Mouse (Mus musculus) heart, embryonic 12.5 days (tissue): ENCODE results near the gene Gfra4. TPM values are rescaled to one million over a fixed set of nuclear protein-coding genes. Genes with fewer than 3 reads are reported as not detected.
"Not testable (repeated sequence)": the region's sequence is repeated elsewhere in the genome, so short reads cannot be mapped to it uniquely, and the experiment has no call there.

Source experiments
- ATAC-seq: fragments of 200-750 bp; cut with Nextera tagmentation; 2 replicates; pipeline ENCODE4 v1.8.0; 2017; ENCODE audit warnings: moderate TSS enrichment, moderate library complexity; ENCODE audit not compliant: insufficient number of reproducible peaks, low FRiP score
- H3K27ac ChIP-seq: fragments of 300-500 bp; sonication (generic); 2 replicates; pipeline ENCODE4 v1.5.1; 2016; ENCODE audit warnings: mild to moderate bottlenecking, moderate library complexity; ENCODE audit not compliant: poor library complexity, severe bottlenecking
- H3K27me3 ChIP-seq: fragments of 300-500 bp; sonication (generic); replicated peaks from 2 replicates; pipeline ENCODE4 v1.6.1; 2016; ENCODE audit warnings: mild to moderate bottlenecking, moderate library complexity
- H3K36me3 ChIP-seq: fragments of 300-500 bp; sonication (generic); 2 replicates; pipeline ENCODE4 v1.6.1; 2016; ENCODE audit warnings: mild to moderate bottlenecking, moderate library complexity
- H3K4me1 ChIP-seq: fragments of 300-500 bp; sonication (generic); replicated peaks from 2 replicates; pipeline ENCODE4 v1.6.1; 2016; ENCODE audit warnings: mild to moderate bottlenecking
- H3K4me2 ChIP-seq: fragments of 300-500 bp; sonication (generic); 2 replicates; pipeline ENCODE4 v1.6.1; 2016; ENCODE audit warnings: mild to moderate bottlenecking, moderate library complexity
- H3K4me3 ChIP-seq: fragments of 300-500 bp; sonication (generic); 2 replicates; pipeline ENCODE4 v1.5.1; 2016; ENCODE audit warnings: mild to moderate bottlenecking
- H3K9ac ChIP-seq: fragments of 300-500 bp; sonication (generic); 2 replicates; pipeline ENCODE4 v1.6.1; 2016; ENCODE audit warnings: mild to moderate bottlenecking, moderate library complexity
- H3K9me3 ChIP-seq: fragments of 300-500 bp; sonication (generic); replicated peaks from 2 replicates; pipeline ENCODE4 v1.6.1; 2016; ENCODE audit warnings: mild to moderate bottlenecking, moderate library complexity
- WGBS: fragments of 180-500 bp; shearing (Covaris S2); methylation state at CpG from one replicate; pipeline ENCODE4 v1.1.7; 2016; 5-methylcytosine and 5-hydroxymethylcytosine counted together
- microRNA-seq: library from miRNA; unstranded; fragments of <30 nt; microRNA quantifications from one replicate; pipeline ENCODE4, GENCODE M21; 2017
- polyA plus RNA-seq: library from polyadenylated mRNA; unstranded; fragments of >200 nt; fragmentation: Nextera tagmentation; extraction: Ambion mirVana; gene quantifications from 2 replicates; pipeline ENCODE4 v1.2.1, GENCODE M21; 2016

Gene Gfra4
- polyA plus RNA-seq, 1 experiment from 2014 or later = 3.8 TPM

DNA sequence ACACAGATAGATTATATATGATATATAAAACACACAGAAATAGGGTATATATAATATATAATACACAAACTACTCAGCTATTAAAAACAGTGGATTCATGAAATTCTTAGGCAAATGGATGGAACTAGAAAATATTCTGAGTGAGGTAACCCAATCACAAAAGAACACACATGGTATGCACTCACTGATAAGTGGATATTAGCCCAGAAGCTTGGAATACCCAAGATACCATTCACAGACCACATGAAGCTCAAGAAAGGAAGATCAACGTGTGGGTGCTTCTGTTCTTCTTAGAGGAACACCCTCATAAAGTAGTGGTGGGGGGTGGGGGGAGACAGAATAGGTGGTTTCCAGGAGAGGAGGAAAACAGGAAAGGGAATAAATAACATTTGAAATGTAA lies 11.5 kb downstream of the Gfra4 start:
- not testable (repeated sequence) for H3K4me2 ChIP-seq, H3K4me3 ChIP-seq, H3K27me3 ChIP-seq, H3K27ac ChIP-seq, H3K9ac ChIP-seq, H3K36me3 ChIP-seq, H3K9me3 ChIP-seq, ATAC-seq
- 37% methylated on average over 1 of the region's 1 CpGs for WGBS
- H3K4me1 ChIP-seq = peaks cover 16% of the 10 kb centered on the region

DNA sequence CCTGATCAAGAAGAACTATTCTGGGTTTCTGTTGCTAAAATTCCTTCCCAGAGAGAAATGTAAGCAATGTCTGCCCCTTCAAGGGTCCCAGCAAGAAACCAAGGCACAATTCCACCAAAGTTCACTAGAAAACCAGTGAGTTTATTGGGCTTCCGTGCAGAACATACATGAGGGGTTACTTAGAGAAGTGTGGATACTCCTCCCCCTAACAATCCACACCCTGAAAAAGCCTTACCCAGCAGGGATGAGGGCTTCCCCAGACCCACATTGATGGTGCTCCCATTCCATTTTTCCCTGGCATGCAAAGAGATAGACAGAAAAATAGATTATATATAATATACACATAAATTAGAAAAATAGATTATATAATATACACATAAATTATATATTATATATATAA lies 11.9 kb downstream of the Gfra4 start:
- no peak overlapping the region for H3K4me3 ChIP-seq
- no peak overlapping the region for H3K4me2 ChIP-seq
- H3K27me3 ChIP-seq = peaks cover 1% of the 10 kb centered on the region; the same call in 1 of the 2 replicates
- no peak for ATAC-seq
- H3K4me1 ChIP-seq = peaks cover 16% of the 10 kb centered on the region
- 0 out of 2 replicates have a peak, but pooled peaks cover 3% of the 10 kb centered on the region for H3K9me3 ChIP-seq
- WGBS = 77% methylated on average over 1 of the region's 1 CpGs
- no peak overlapping the region for H3K9ac ChIP-seq
- H3K36me3 ChIP-seq = peaks cover 11% of the 10 kb centered on the region
- no peak overlapping the region for H3K27ac ChIP-seq

DNA sequence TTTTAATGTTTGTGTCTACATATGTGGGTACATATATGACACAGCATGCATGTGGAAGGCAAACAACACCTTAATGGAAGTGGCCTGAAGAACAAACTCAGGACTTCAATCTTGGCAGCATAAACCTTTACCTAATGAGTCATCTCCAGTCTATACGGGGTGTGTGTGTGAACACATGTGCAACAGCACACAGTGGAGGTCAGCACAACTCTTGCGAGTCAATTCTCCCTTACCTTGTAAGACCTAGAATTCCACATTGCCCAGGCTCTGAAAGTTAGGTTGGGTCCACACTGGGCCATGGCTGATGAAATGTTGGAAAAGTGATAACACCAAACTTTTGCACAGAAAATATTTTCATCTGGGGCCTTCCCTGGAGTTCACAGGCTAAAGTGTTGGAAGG lies 12.3 kb downstream of the Gfra4 start:
- WGBS = 85% methylated on average over 2 of the region's 2 CpGs
- H3K4me1 ChIP-seq = peaks cover 16% of the 10 kb centered on the region

DNA sequence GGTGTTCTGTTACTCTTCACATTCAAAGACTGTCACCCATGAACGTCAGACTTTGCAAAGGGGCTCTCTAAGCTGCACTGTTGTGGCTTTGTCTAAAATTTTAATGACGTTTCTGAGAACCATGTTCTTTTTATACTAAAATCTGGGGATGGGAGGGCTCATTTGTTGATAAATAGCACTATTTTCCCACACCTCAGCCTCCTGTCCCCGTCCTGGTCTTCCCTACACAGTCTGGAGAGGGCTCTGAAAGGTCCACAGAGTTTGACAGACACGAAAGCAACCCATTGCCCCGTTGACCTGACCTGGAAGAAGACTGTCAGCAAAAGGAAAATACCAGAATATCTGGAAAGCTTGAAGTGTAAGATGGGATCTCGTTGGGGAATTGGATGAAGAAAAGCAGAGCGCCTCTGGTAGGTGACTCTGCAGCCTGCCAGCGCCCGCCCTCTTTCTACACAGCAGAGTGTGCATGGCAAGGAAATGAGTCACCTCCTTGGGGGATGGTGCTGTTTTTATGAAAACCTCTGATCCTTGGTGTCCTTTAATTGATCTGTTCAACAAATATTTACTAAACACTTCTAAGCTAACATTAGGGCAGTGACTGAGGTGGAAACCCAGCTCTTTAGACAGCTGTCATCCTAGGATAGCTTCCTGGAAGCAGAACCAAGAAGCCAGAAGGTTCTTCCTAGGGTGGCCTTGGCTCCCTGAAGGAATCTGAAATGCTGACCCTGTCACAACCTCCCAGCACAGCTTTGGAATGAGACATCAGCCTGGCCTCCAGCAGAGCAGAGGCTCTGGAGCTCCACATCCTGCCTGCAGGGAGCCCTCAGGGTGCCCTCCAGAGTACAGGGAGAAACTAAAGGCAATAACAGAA lies 13.6 kb downstream of the Gfra4 start:
- 34% methylated on average over 9 of the region's 9 CpGs for WGBS
- H3K36me3 ChIP-seq = peaks cover 15% of the 10 kb centered on the region
- peak; percentile 78 for ATAC-seq
- 0 out of 2 replicates have a peak, but pooled peaks cover 3% of the 10 kb centered on the region for H3K9me3 ChIP-seq
- peak overlapping the region; percentile 68 for H3K27ac ChIP-seq
- peak overlapping the region; percentile 0 for H3K4me2 ChIP-seq
- peaks cover 16% of the 10 kb centered on the region for H3K4me1 ChIP-seq
- no peak overlapping the region; the same call in 1 of the 2 replicates for H3K9ac ChIP-seq
- H3K4me3 ChIP-seq = no peak overlapping the region
- H3K27me3 ChIP-seq = no peaks in the 10 kb centered on the region

More for the DNA sequence above, 12.3 kb downstream of the Gfra4 start:
- Histone ChIP-seq H3K9me3 (0 out of 2 replicates have a peak, but pooled peaks cover 3% of the 10 kb centered on the region), H3K36me3 (peaks cover 15% of the 10 kb centered on the region), H3K4me3 (no peak overlapping the region), H3K9ac (no peak overlapping the region), H3K27me3 (no peaks in the 10 kb centered on the region), H3K4me2 (no peak overlapping the region), H3K27ac (no peak overlapping the region)
- no peak for ATAC-seq

DNA sequence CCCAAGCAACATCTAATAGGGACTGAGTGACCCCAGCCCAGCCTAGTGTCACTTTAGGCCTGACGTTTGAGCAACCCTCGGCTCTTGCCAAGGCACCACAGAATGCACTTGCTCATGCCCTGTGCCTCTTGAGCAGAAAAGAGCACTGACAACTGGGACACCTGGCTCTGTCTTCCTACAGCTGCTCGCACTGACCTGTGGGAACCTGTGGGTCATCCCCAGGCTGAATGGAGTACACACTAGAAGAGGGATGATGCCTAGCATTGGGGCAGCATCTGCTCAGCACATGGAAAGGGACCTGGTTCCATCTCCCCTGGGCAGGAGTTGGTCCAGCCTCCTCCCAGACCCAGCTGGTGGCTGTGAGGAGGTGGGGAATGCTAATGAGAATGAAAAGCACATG lies 15.9 kb downstream of the Gfra4 start:
- no peak for ATAC-seq
- H3K4me2 ChIP-seq = no peak overlapping the region
- no peak overlapping the region for H3K27ac ChIP-seq
- no peak overlapping the region for H3K4me3 ChIP-seq
- H3K27me3 ChIP-seq = no peaks in the 10 kb centered on the region
- H3K9me3 ChIP-seq = no peaks in the 10 kb centered on the region
- whole genome bisulfite sequencing = 86% methylated on average over 3 of the region's 3 CpGs
- no peak overlapping the region for H3K9ac ChIP-seq
- peaks cover 34% of the 10 kb centered on the region for H3K36me3 ChIP-seq
- peaks cover 16% of the 10 kb centered on the region for H3K4me1 ChIP-seq

DNA sequence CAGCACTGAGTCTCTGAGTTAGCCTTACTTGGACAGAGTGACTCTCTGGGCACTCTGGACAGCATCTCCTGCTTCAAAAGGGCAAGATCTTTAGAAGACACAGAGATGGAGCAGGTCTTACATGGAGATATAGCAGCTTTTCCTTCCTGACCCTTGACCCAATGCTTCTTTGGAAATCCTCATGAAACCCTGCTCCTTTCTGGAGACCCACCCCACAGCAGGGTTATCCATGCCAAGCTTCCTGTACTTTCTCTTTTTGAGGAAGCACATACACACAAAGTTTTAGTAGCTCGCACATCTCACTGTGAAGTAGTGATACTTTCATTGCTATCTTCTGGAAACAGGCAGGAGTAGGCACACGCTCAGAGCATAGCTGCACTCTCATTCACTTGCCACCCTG lies 17.7 kb downstream of the Gfra4 start:
- H3K36me3 ChIP-seq = peaks cover 47% of the 10 kb centered on the region
- 72% methylated on average over 2 of the region's 2 CpGs for WGBS

DNA sequence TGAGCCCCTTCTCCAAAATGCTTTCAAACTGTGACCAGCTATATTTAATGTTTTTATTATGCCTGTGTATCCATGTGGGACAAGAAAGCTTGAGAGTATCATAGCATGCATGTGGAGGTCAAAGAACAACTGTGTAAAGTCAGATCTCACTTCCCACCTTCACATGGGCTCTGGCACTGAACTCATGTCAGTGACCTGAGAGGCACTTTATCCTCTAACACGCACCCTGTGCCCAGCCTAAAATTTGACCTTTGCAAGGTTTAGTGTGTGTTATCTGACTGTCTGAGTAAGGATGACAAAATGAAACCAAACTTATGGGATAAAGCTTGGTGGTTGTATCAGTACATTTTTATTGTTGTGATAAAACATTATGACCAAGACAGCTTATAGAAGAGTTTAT lies 32.3 kb downstream of the Gfra4 start:
- H3K27ac ChIP-seq = no peak overlapping the region
- H3K27me3 ChIP-seq = no peaks in the 10 kb centered on the region
- peaks cover 42% of the 10 kb centered on the region for H3K36me3 ChIP-seq
- no peaks in the 10 kb centered on the region for H3K9me3 ChIP-seq
- H3K4me1 ChIP-seq = no peaks in the 10 kb centered on the region
- WGBS = 74% methylated on average over 1 of the region's 1 CpGs
- H3K4me2 ChIP-seq = no peak overlapping the region
- no peak overlapping the region for H3K4me3 ChIP-seq
- no peak for ATAC-seq
- H3K9ac ChIP-seq = no peak overlapping the region

More for the DNA sequence above, 17.7 kb downstream of the Gfra4 start:
- Histone ChIP-seq H3K9ac (no peak overlapping the region), H3K4me3 (no peak overlapping the region), H3K27ac (no peak overlapping the region), H3K9me3 (no peaks in the 10 kb centered on the region), H3K4me1 (peaks cover 16% of the 10 kb centered on the region), H3K27me3 (no peaks in the 10 kb centered on the region), H3K4me2 (no peak overlapping the region)
- no peak for ATAC-seq

DNA sequence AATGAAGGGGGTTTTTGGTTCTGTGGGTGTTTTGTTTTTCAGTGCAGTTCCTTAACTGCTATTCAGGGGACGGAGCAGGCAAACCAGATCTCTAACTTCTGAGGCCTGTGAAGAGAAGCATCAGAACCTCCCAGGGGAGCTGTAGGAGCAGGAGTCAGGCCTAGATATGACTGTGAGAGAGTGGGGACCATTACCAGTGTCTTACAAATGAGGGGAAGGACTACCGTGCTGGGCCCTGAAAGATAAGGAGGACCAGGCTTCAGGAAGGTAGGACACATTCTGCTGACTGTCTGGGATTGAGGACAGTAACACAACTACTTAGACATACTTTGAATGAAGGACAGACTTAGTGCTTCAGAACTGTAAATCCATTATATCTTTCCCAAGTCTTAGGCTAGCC lies 33.8 kb downstream of the Gfra4 start:
- Histone ChIP-seq H3K27me3 (no peaks in the 10 kb centered on the region), H3K4me3 (no peak overlapping the region), H3K27ac (no peak overlapping the region), H3K4me1 (no peaks in the 10 kb centered on the region), H3K4me2 (no peak overlapping the region), H3K36me3 (peaks cover 41% of the 10 kb centered on the region), H3K9me3 (no peaks in the 10 kb centered on the region), H3K9ac (no peak overlapping the region)
- WGBS = 62% methylated on average over 2 of the region's 2 CpGs
- no peak for ATAC-seq

DNA sequence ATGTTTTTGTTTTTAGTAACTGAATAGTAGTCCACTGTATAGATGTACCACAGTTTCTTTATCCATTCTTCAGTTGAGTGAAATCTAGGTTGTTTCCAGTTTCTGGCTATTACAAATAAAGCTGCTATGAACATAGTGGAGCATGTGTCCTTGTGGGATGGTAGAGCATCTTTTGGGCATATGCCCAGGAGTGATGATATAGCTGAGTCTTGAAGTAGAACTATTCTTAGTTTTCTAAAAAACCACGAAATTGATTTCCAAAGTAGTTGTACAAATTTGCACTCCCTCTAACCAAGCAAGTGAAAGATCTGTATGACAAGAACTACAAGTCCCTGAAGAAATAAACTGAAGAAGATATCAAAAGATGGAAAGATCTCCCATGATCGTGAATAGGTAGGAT lies 50.1 kb downstream of the Gfra4 start:
- Histone ChIP-seq H3K4me3 (no peak overlapping the region), H3K4me1 (no peaks in the 10 kb centered on the region), H3K9ac (no peak overlapping the region), H3K36me3 (peaks cover 21% of the 10 kb centered on the region), H3K9me3 (no peaks in the 10 kb centered on the region), H3K4me2 (no peak overlapping the region), H3K27ac (no peak overlapping the region), H3K27me3 (no peaks in the 10 kb centered on the region)
- WGBS = 96% methylated on average over 2 of the region's 2 CpGs
- ATAC-seq = no peak

Small RNA genes within 50 kb of the gene (microRNA-seq; reads per million reads assigned to microRNA genes)
- not detected for gene Mir6973b

Other genes starting within 250 kb of the Gfra4 start
- 61.1 and 66.5 TPM in 2 replicates for gene 4930402H24Rik, start 136.7 kb downstream of the Gfra4 start, polyA plus RNA-seq
- gene Atrn, start 136.6 kb downstream of the Gfra4 start, polyA plus RNA-seq = 7.2 and 10.1 TPM in 2 replicates
- gene Adam33, start 20.7 kb upstream of the Gfra4 start, polyA plus RNA-seq = 9.8 and 12.0 TPM in 2 replicates
- 0.08 and 0.14 TPM in 2 replicates for gene Siglec1, start 43.7 kb upstream of the Gfra4 start, polyA plus RNA-seq
- 8.7 and 8.9 TPM in 2 replicates for gene Hspa12b, start 84.2 kb upstream of the Gfra4 start, polyA plus RNA-seq
- not detected in 2 replicates for gene Gm11037, start 90.4 kb upstream of the Gfra4 start, polyA plus RNA-seq
- gene 1700037H04Rik, start 117.0 kb upstream of the Gfra4 start, polyA plus RNA-seq = 69.2 and 69.6 TPM in 2 replicates
- 6.9 and 7.2 TPM in 2 replicates for gene Cenpb, start 137.0 kb upstream of the Gfra4 start, polyA plus RNA-seq
- 38.7 and 39.1 TPM in 2 replicates for gene Cdc25b, start 143.9 kb upstream of the Gfra4 start, polyA plus RNA-seq
- gene Spef1, start 144.2 kb upstream of the Gfra4 start, polyA plus RNA-seq = 1.2 and 1.3 TPM in 2 replicates
- gene Ap5s1, start 164.0 kb upstream of the Gfra4 start, polyA plus RNA-seq = 30.1 and 32.0 TPM in 2 replicates
- 20.3 and 20.6 TPM in 2 replicates for gene Mavs, start 191.0 kb upstream of the Gfra4 start, polyA plus RNA-seq
- gene Pank2, start 219.4 kb upstream of the Gfra4 start, polyA plus RNA-seq = 37.1 and 37.6 TPM in 2 replicates